Mouse (Mus musculus): ENCODE measurements around the gene AC109138.7.

GRCm38 (mm10) chr19:4220957-4221743 is 7.0 kb downstream of the AC109138.7 start:
- TF ChIP-seq CTCF (IDR thresholded peaks at IDR 0.05; ENCODE audit: low read depth) (no peak), EP300 (IDR thresholded peaks at IDR 0.05; ENCODE audit: low read depth) (no peak)

Measured in liver, embryonic 14.5 days (tissue).